Mouse (Mus musculus) intestine, embryonic 14.5 days (tissue): ENCODE data around the gene Cdc42se2. TPM values are rescaled to one million over a fixed set of nuclear protein-coding genes. Genes with fewer than 3 reads are reported as not detected.
A peak's percentile ranks its signal among the peaks of the same experiment; 100 is the strongest.

Source experiments
- ATAC-seq: fragments of 200-750 bp; cut with Nextera tagmentation; replicated peaks from 2 replicates; pipeline ENCODE4 v1.8.0; 2017; ENCODE audit warnings: low read depth, moderate number of reproducible peaks, moderate TSS enrichment, moderate library complexity; ENCODE audit not compliant: low FRiP score, low TSS enrichment
- DNase-seq: peaks from one replicate; pipeline ENCODE4 v3.0.0-alpha.2; 2018; ENCODE audit warnings: low spot score
- H3K27ac ChIP-seq: fragments of 300-500 bp; sonication (generic); 2 replicates; pipeline ENCODE4 v1.5.1; 2014; ENCODE audit warnings: low read depth, mild to moderate bottlenecking, control low read depth
- H3K27me3 ChIP-seq: fragments of 300-500 bp; sonication (generic); replicated peaks from 2 replicates; pipeline ENCODE4 v1.6.1; 2014; ENCODE audit warnings: low read length, control low read depth; ENCODE audit not compliant: control insufficient read depth, insufficient read depth
- H3K36me3 ChIP-seq: fragments of 300-500 bp; sonication (generic); 2 replicates; pipeline ENCODE4 v1.6.1; 2014; ENCODE audit warnings: low read length, control low read depth; ENCODE audit not compliant: control insufficient read depth, insufficient read depth
- H3K4me1 ChIP-seq: fragments of 300-500 bp; sonication (generic); replicated peaks from 2 replicates; pipeline ENCODE4 v1.6.1; 2014; ENCODE audit warnings: low read length, control low read depth, mixed read lengths; ENCODE audit not compliant: control insufficient read depth, insufficient read depth
- H3K4me2 ChIP-seq: fragments of 300-500 bp; sonication (generic); 2 replicates; pipeline ENCODE4 v1.6.1; 2014; ENCODE audit warnings: low read length
- H3K4me3 ChIP-seq: fragments of 300-500 bp; sonication (generic); 2 replicates; pipeline ENCODE4 v1.5.1; 2014; ENCODE audit warnings: low read depth, low read length, control low read depth, mixed read lengths
- H3K9ac ChIP-seq: fragments of 300-500 bp; sonication (generic); 2 replicates; pipeline ENCODE4 v1.6.1; 2014; ENCODE audit warnings: mild to moderate bottlenecking, low read length
- H3K9me3 ChIP-seq: fragments of 300-500 bp; sonication (generic); 2 replicates; pipeline ENCODE4 v1.6.1; 2016; ENCODE audit warnings: low read length, control low read depth; ENCODE audit not compliant: control insufficient read depth
- WGBS: fragments of 180-500 bp; shearing (Covaris S2); extraction: QIAGEN DNeasy Blood & Tissue Kit; methylation state at CpG from one replicate; pipeline ENCODE4 v1.1.7; 2014; 5-methylcytosine and 5-hydroxymethylcytosine counted together
- polyA plus RNA-seq: library from polyadenylated mRNA; unstranded; fragments of >200 nt; fragmentation: Nextera tagmentation; extraction: Ambion mirVana; gene quantifications from 2 replicates; pipeline ENCODE4 v1.2.1, GENCODE M21; 2014

Gene Cdc42se2
- polyA plus RNA-seq, 1 experiment from 2014 or later = 81.5 TPM

GRCm38 (mm10) chr11:54679141-54679540 is 108.3 kb downstream of the Cdc42se2 start:
- 93% methylated on average over 2 of the region's 2 CpGs for WGBS
- no peak overlapping the region for H3K27ac ChIP-seq

GRCm38 (mm10) chr11:54675792-54676489 is 111.5 kb downstream of the Cdc42se2 start:
- ATAC-seq (no peak), DNase-seq (no peak)
- no peaks in the 10 kb centered on the region for H3K4me1 ChIP-seq
- no peak overlapping the region for H3K9ac ChIP-seq
- H3K4me3 ChIP-seq = no peak overlapping the region
- no peak overlapping the region for H3K27ac ChIP-seq
- no peaks in the 10 kb centered on the region for H3K9me3 ChIP-seq
- 100% methylated on average over 2 of the region's 2 CpGs for WGBS
- H3K4me2 ChIP-seq = no peak overlapping the region
- peaks cover 27% of the 10 kb centered on the region for H3K36me3 ChIP-seq
- no peaks in the 10 kb centered on the region for H3K27me3 ChIP-seq

More at GRCm38 (mm10) chr11:54679141-54679540, 108.3 kb downstream of the Cdc42se2 start:
- no peak for DNase-seq
- Histone ChIP-seq H3K9ac (no peak overlapping the region), H3K4me1 (no peaks in the 10 kb centered on the region), H3K4me3 (no peak overlapping the region), H3K9me3 (no peaks in the 10 kb centered on the region), H3K4me2 (no peak overlapping the region), H3K27me3 (no peaks in the 10 kb centered on the region), H3K36me3 (peaks cover 44% of the 10 kb centered on the region)
- ATAC-seq = no peak

- no peaks in the 10 kb centered on the region for H3K27me3 ChIP-seq
- H3K9ac ChIP-seq = no peak overlapping the region
- 65% methylated on average over 8 of the region's 8 CpGs for WGBS
- DNase-seq (no peak), ATAC-seq (peak; percentile 87)
- H3K4me3 ChIP-seq = no peak overlapping the region
- H3K4me2 ChIP-seq = no peak overlapping the region
- H3K4me1 ChIP-seq = no peaks in the 10 kb centered on the region
- H3K27ac ChIP-seq = no peak overlapping the region
- H3K9me3 ChIP-seq = no peaks in the 10 kb centered on the region
- peaks cover 16% of the 10 kb centered on the region for H3K36me3 ChIP-seq
These were observed 113.7 kb downstream of the Cdc42se2 start for GRCm38 (mm10) chr11:54673575-54674298.

Other genes starting within 250 kb of the Cdc42se2 start
- gene Lyrm7, start 73.2 kb upstream of the Cdc42se2 start, polyA plus RNA-seq = 8.0 and 12.4 TPM in 2 replicates
- 740 and 774 TPM in 2 replicates for gene Hint1, start 78.7 kb upstream of the Cdc42se2 start, polyA plus RNA-seq
- 263 and 321 TPM in 2 replicates for gene Gpx3, start 114.8 kb upstream of the Cdc42se2 start, polyA plus RNA-seq
- gene Tnip1, start 175.2 kb upstream of the Cdc42se2 start, polyA plus RNA-seq = 20.5 and 20.9 TPM in 2 replicates
- 327 and 365 TPM in 2 replicates for gene Anxa6, start 245.8 kb upstream of the Cdc42se2 start, polyA plus RNA-seq